Mouse (Mus musculus): ENCODE measurements around the gene Nlrc5.

DNA sequence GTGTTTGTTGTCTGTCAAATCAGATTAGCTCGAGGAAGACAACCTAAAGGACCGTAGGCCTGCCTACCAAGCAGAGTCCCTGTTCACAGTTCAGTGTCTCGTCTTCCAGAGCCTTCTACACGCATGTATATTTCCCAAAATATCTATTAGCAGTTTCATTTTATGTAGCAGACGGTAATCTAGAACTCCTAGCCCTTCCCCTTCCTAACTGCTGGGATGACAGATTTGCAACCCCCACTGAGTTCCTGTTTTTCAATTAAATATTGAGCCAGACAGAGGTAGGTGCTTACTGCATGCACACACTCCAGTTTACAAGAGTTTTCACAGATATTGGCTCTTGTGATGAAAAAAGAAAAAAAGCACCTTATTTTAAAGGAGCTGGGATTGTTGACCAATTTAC is 115.3 kb downstream of the Nlrc5 start:
- TF ChIP-seq POLR2A (IDR thresholded peaks at IDR 0.05; ENCODE audit: control insufficient read depth in 1 of 2, insufficient read depth in 1 of 2, low read depth in 1 of 2, low read length in 2 of 2, poor library complexity in 1 of 2) (no peak), JUND (IDR thresholded peaks at IDR 0.05; ENCODE audit: low read depth, low read length) (no peak), GABPA (IDR thresholded peaks at IDR 0.05; ENCODE audit: low read depth, low read length) (no peak)
